Mouse (Mus musculus): ENCODE data around the gene Olfr194. TPM values are rescaled to one million over a fixed set of nuclear protein-coding genes. Genes with fewer than 3 reads are reported as not detected.
"Not testable (repeated sequence)": the region's sequence is repeated elsewhere in the genome, so short reads cannot be mapped to it uniquely, and the experiment has no call there.

Olfr194 gene
- not detected in 2 replicates for polyA plus RNA-seq (2012; ENCODE audit: insufficient read depth, insufficient read length, low replicate concordance, missing spikeins)

DNA sequence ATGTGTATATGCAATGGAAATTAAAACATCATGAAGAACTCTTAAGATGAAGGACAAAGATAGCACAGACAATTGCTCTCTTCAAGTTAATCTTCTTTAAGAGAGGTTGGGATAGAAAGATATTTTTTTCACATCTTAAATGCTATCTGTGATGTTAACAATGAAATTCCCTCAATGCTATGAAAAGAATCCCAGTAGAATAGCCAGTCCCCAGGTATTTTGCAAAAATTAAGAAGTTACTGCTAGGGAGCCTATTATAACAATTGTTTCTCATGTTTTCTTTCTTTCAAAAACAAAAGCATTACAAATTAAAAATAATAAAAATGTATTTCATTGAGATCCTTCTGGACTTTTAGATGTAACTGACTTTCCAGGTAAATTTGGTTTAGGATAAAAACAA, at the start of gene Olfr194:
Olfr194 (minus strand) TSS at position 101 of the 400 bp plus-strand sequence.
- H3K27ac ChIP-seq (ENCODE audit: insufficient read depth, low read depth, low read length), result no peak within 1 kb of the TSS
- no peaks in the 10 kb centered on the region for H3K4me1 ChIP-seq (ENCODE audit: control insufficient read depth, insufficient read depth, low read length)
- TF ChIP-seq POLR2A (IDR thresholded peaks at IDR 0.05; ENCODE audit: insufficient read depth, low read depth, low read length) (no peak), CTCF (IDR thresholded peaks at IDR 0.05; ENCODE audit: insufficient read depth, low read depth, low read length) (no peak)
- H3K4me3 ChIP-seq (ENCODE audit: insufficient read depth, low read depth, low read length), result no peak within 1 kb of the TSS

- WGBS, result 59% methylated on average over 3 of the region's 3 CpGs
- no peak within 1 kb of the TSS for H3K4me3 ChIP-seq (ENCODE audit: insufficient read depth, low read depth, low read length)
- H3K27ac ChIP-seq (ENCODE audit: insufficient read depth, low read depth, low read length), result no peak within 1 kb of the TSS
- no peaks in the 10 kb centered on the region for H3K4me1 ChIP-seq (ENCODE audit: control insufficient read depth, insufficient read depth, low read length)
- TF ChIP-seq CTCF (IDR thresholded peaks at IDR 0.05; ENCODE audit: insufficient read depth, low read depth, low read length) (no peak), POLR2A (IDR thresholded peaks at IDR 0.05; ENCODE audit: insufficient read depth, low read depth, low read length) (no peak)
Observed at GRCm38 (mm10) chr16:59170354-59170753, 49.5 kb upstream of the Olfr194 start, which contains the start of gene Olfr196. Gene Olfr196, minus strand, starts transcription at chr16:59170454.

DNA sequence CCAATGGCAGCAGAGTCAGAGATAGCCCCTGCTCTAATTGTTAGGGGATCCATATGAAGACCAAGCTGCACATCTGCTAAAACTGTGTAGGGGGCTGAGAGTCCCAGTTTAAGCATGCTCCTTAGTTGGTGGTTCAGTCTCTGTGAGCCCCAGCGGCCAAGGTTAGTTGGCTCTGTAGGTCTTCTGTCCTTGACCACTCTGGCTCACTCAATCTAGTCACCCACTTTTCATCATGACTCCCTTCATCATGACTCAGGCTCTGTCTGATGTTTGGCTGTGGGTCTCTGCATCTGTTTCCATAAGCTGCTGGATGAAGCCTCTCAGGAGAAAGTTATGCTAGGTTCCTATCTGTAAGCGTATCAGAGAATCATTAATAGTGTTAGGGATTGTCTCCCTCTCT, 31.1 kb upstream of the Olfr194 start:
- no peak for TF ChIP-seq POLR2A (IDR thresholded peaks at IDR 0.05; ENCODE audit: insufficient read depth, low read depth, low read length)
- no peak for TF ChIP-seq CTCF (IDR thresholded peaks at IDR 0.05; ENCODE audit: insufficient read depth, low read depth, low read length)
- Histone ChIP-seq H3K4me3 (ENCODE audit: insufficient read depth, low read depth, low read length) (no peak overlapping the region), H3K4me1 (ENCODE audit: control insufficient read depth, insufficient read depth, low read length) (no peaks in the 10 kb centered on the region), H3K27ac (ENCODE audit: insufficient read depth, low read depth, low read length) (no peak overlapping the region)
- 89% methylated on average over 2 of the region's 2 CpGs for WGBS

- H3K4me3 ChIP-seq (ENCODE audit: insufficient read depth, low read depth, low read length), result no peak within 1 kb of the TSS
- no peak within 1 kb of the TSS for H3K27ac ChIP-seq (ENCODE audit: insufficient read depth, low read depth, low read length)
- 98% methylated on average over 1 of the region's 1 CpGs for WGBS
- no peaks in the 10 kb centered on the region for H3K4me1 ChIP-seq (ENCODE audit: control insufficient read depth, insufficient read depth, low read length)
- no peak for TF ChIP-seq POLR2A (IDR thresholded peaks at IDR 0.05; ENCODE audit: insufficient read depth, low read depth, low read length)
- no peak for TF ChIP-seq CTCF (IDR thresholded peaks at IDR 0.05; ENCODE audit: insufficient read depth, low read depth, low read length)
Observed at GRCm38 (mm10) chr16:59146746-59147145, 25.9 kb upstream of the Olfr194 start, which contains the start of gene Olfr195. Gene Olfr195, plus strand, starts transcription at chr16:59147046.

DNA sequence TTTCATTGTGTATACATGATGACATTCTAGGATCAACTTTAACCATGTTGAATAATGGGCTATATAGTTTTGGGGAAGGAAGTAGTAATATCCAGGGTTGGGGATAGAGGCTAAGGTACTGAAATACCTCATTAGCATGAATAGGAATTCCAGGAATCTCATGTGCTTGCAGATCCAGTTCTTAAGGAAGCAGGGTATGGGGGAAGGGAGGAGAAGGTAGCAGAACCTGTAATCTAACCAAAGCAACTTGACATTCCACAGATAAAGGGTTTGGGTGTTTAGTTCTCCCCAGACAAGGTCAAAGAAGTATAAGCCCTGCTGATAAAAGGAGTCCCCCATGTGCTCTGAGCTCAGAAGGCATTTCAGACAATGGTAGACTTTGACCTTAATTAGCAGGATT, 20.2 kb upstream of the Olfr194 start:
- TF ChIP-seq CTCF (IDR thresholded peaks at IDR 0.05; ENCODE audit: insufficient read depth, low read depth, low read length) (no peak), POLR2A (IDR thresholded peaks at IDR 0.05; ENCODE audit: insufficient read depth, low read depth, low read length) (no peak)
- no peak overlapping the region for H3K4me3 ChIP-seq (ENCODE audit: insufficient read depth, low read depth, low read length)
- H3K27ac ChIP-seq (ENCODE audit: insufficient read depth, low read depth, low read length), result no peak overlapping the region
- no peaks in the 10 kb centered on the region for H3K4me1 ChIP-seq (ENCODE audit: control insufficient read depth, insufficient read depth, low read length)

- WGBS, result 82% methylated on average over 1 of the region's 1 CpGs
- H3K4me3 ChIP-seq (ENCODE audit: insufficient read depth, low read depth, low read length), result no peak overlapping the region
- TF ChIP-seq CTCF (IDR thresholded peaks at IDR 0.05; ENCODE audit: insufficient read depth, low read depth, low read length) (no peak), POLR2A (IDR thresholded peaks at IDR 0.05; ENCODE audit: insufficient read depth, low read depth, low read length) (no peak)
- H3K27ac ChIP-seq (ENCODE audit: insufficient read depth, low read depth, low read length), result no peak overlapping the region
- no peaks in the 10 kb centered on the region for H3K4me1 ChIP-seq (ENCODE audit: control insufficient read depth, insufficient read depth, low read length)
Observed at GRCm38 (mm10) chr16:59130740-59131139, 9.9 kb upstream of the Olfr194 start.

GRCm38 (mm10) chr16:59111781-59112180, 9.1 kb downstream of the Olfr194 start, which contains the start of gene Olfr193:
Gene Olfr193, minus strand, starts transcription at chr16:59111881.
- TF ChIP-seq CTCF (IDR thresholded peaks at IDR 0.05; ENCODE audit: insufficient read depth, low read depth, low read length) (no peak), POLR2A (IDR thresholded peaks at IDR 0.05; ENCODE audit: insufficient read depth, low read depth, low read length) (no peak)
- 67% methylated on average over 1 of the region's 1 CpGs for WGBS

GRCm38 (mm10) chr16:59108522-59108921, 12.3 kb downstream of the Olfr194 start:
- not testable (repeated sequence) for H3K4me1 ChIP-seq (ENCODE audit: control insufficient read depth, insufficient read depth, low read length)
- 57% methylated on average over 5 of the region's 5 CpGs for WGBS

More at GRCm38 (mm10) chr16:59111781-59112180, 9.1 kb downstream of the Olfr194 start, which contains the start of gene Olfr193:
- no peaks in the 10 kb centered on the region for H3K4me1 ChIP-seq (ENCODE audit: control insufficient read depth, insufficient read depth, low read length)
- no peak within 1 kb of the TSS for H3K27ac ChIP-seq (ENCODE audit: insufficient read depth, low read depth, low read length)
- no peak within 1 kb of the TSS for H3K4me3 ChIP-seq (ENCODE audit: insufficient read depth, low read depth, low read length)

DNA sequence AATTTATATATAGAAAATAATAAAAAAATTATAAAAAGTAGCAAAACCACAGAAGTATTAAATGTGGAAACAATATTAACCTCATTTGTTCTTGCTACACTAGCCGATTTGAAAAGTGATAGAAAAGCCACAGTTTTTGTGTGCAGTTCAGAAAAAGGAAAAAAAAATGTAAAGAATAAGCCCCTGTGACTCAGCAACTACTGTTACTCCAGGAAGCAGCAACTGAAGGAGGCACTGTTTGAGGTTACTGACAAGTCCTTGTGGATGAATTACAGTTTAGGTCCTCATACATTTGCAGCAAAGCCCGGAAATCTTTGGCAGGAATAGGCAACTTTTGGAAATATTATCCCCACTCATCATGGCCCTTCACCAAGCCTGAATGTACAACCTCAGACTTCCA, 15.6 kb downstream of the Olfr194 start:
- no peak overlapping the region for H3K27ac ChIP-seq (ENCODE audit: insufficient read depth, low read depth, low read length)
- no peaks in the 10 kb centered on the region for H3K4me1 ChIP-seq (ENCODE audit: control insufficient read depth, insufficient read depth, low read length)
- no peak overlapping the region for H3K4me3 ChIP-seq (ENCODE audit: insufficient read depth, low read depth, low read length)
- WGBS, result 93% methylated on average over 2 of the region's 2 CpGs
- TF ChIP-seq POLR2A (IDR thresholded peaks at IDR 0.05; ENCODE audit: insufficient read depth, low read depth, low read length) (no peak), CTCF (IDR thresholded peaks at IDR 0.05; ENCODE audit: insufficient read depth, low read depth, low read length) (no peak)

More at GRCm38 (mm10) chr16:59108522-59108921, 12.3 kb downstream of the Olfr194 start:
- H3K27ac ChIP-seq (ENCODE audit: insufficient read depth, low read depth, low read length); H3K4me3 ChIP-seq (ENCODE audit: insufficient read depth, low read depth, low read length): not testable (repeated sequence)

DNA sequence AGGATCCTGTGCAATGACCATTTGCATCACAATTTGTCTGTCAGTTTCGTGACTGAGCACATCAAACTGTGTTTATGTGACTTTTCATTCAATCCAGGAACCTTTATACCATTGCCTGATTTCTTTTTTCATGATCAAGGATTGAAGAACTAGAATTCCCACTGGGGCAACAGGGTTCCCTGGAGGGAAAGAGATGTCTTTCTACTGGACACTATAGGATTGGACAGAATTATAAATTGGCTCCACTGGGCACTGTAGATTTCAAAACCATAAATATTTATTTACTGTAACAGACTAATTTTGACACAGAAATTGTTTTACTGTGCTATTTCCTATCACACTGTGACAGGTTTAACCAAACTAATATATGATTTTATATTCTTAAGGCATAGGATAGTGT, 31.1 kb downstream of the Olfr194 start, which contains the start of gene Olfr191:
Olfr191 (minus strand) TSS at position 101 of the 400 bp plus-strand sequence.
- not testable (repeated sequence) for H3K4me1 ChIP-seq (ENCODE audit: control insufficient read depth, insufficient read depth, low read length); H3K27ac ChIP-seq (ENCODE audit: insufficient read depth, low read depth, low read length); H3K4me3 ChIP-seq (ENCODE audit: insufficient read depth, low read depth, low read length)
- 56% methylated on average over 1 of the region's 1 CpGs for WGBS

- WGBS, result 93% methylated on average over 2 of the region's 2 CpGs
- not testable (repeated sequence) for H3K4me1 ChIP-seq (ENCODE audit: control insufficient read depth, insufficient read depth, low read length); H3K27ac ChIP-seq (ENCODE audit: insufficient read depth, low read depth, low read length); H3K4me3 ChIP-seq (ENCODE audit: insufficient read depth, low read depth, low read length)
Observed at GRCm38 (mm10) chr16:59081113-59081512, 39.8 kb downstream of the Olfr194 start.
